Mouse (Mus musculus) G1E-ER4 (cell line): ENCODE measurements around the gene Ccsap. TPM values are rescaled to one million over a fixed set of nuclear protein-coding genes. Genes with fewer than 3 reads are reported as not detected.

ENCODE experiments used
- GATA1 ChIP-seq: IDR thresholded peaks from one replicate; pipeline ENCODE4 v1.8.0; 2012; ENCODE audit warnings: low read length, inconsistent platforms
- polyA plus RNA-seq: library from polyadenylated mRNA; stranded (reverse); fragments of >175 nt; gene quantifications from 2 replicates; pipeline ENCODE4 v1.2.3, GENCODE M21; 2012

Gene Ccsap
- polyA plus RNA-seq, result 9.4 and 13.1 TPM in 2 replicates

- TF ChIP-seq GATA1, result no peak
Measured at GRCm38 (mm10) chr8:123859648-123860259, at the start of gene Ccsap. Gene Ccsap (minus strand): TSS chr8:123860209.

- no peak for TF ChIP-seq GATA1
Measured at GRCm38 (mm10) chr8:123907604-123908003, 47.6 kb upstream of the Ccsap start.

GRCm38 (mm10) chr8:123902653-123903052, 42.6 kb upstream of the Ccsap start:
- TF ChIP-seq GATA1, result no peak

- TF ChIP-seq GATA1, result no peak
Measured at GRCm38 (mm10) chr8:123899366-123899765, 39.4 kb upstream of the Ccsap start.

- TF ChIP-seq GATA1, result no peak
Measured at GRCm38 (mm10) chr8:123898576-123898975, 38.6 kb upstream of the Ccsap start.

GRCm38 (mm10) chr8:123896774-123897173, 36.8 kb upstream of the Ccsap start:
- TF ChIP-seq GATA1, result no peak

GRCm38 (mm10) chr8:123896366-123896761, 36.4 kb upstream of the Ccsap start:
- no peak for TF ChIP-seq GATA1

- TF ChIP-seq GATA1, result no peak
Measured at GRCm38 (mm10) chr8:123895680-123896365, 35.8 kb upstream of the Ccsap start.

- no peak for TF ChIP-seq GATA1
Measured at GRCm38 (mm10) chr8:123895230-123895629, 35.2 kb upstream of the Ccsap start.

GRCm38 (mm10) chr8:123894502-123895097, 34.6 kb upstream of the Ccsap start, which contains the start of gene Acta1:
Gene Acta1 (minus strand): TSS chr8:123894751.
- no peak for TF ChIP-seq GATA1

- no peak for TF ChIP-seq GATA1
Measured at GRCm38 (mm10) chr8:123893413-123893812, 33.4 kb upstream of the Ccsap start.

- TF ChIP-seq GATA1, result no peak
Measured at GRCm38 (mm10) chr8:123892586-123893155, 32.7 kb upstream of the Ccsap start.

GRCm38 (mm10) chr8:123891883-123892585, 32.0 kb upstream of the Ccsap start:
- no peak for TF ChIP-seq GATA1

GRCm38 (mm10) chr8:123891271-123891670, 31.3 kb upstream of the Ccsap start:
- no peak for TF ChIP-seq GATA1

GRCm38 (mm10) chr8:123889797-123890196, 29.8 kb upstream of the Ccsap start:
- TF ChIP-seq GATA1, result no peak

- TF ChIP-seq GATA1, result no peak
Measured at GRCm38 (mm10) chr8:123887956-123888355, 27.9 kb upstream of the Ccsap start.
